Mouse (Mus musculus): Measurements from ENCODE around the gene Hoxb9.

- no peak for TF ChIP-seq CTCF (IDR thresholded peaks at IDR 0.05; ENCODE audit: control insufficient read depth, insufficient read depth, insufficient read length)
- no peak for TF ChIP-seq USF1 (IDR thresholded peaks at IDR 0.05; ENCODE audit: low read depth)
- TF ChIP-seq MYOG (IDR thresholded peaks at IDR 0.05; ENCODE audit: control insufficient read depth, extremely low read depth, insufficient read length) = no peak
- no peak for TF ChIP-seq MAX (IDR thresholded peaks at IDR 0.05)
- TF ChIP-seq FOSL1 (IDR thresholded peaks at IDR 0.05; ENCODE audit: insufficient read depth, low read length, poor library complexity, severe bottlenecking) = no peak
- no peak for TF ChIP-seq CEBPB (IDR thresholded peaks at IDR 0.05; ENCODE audit: low read depth)
Observed at GRCm38 (mm10) chr11:96308763-96309162, 37.5 kb downstream of the Hoxb9 start.

All from C2C12 (cell line).